Mouse (Mus musculus) retina, adult 2 months (tissue): ENCODE data around the gene Disp2.

Experiments used
- DNase-seq: peaks from one replicate; pipeline ENCODE4 v3.0.0-alpha.2; 2012; ENCODE audit warnings: low read depth, low spot score

Disp2 gene

DNA sequence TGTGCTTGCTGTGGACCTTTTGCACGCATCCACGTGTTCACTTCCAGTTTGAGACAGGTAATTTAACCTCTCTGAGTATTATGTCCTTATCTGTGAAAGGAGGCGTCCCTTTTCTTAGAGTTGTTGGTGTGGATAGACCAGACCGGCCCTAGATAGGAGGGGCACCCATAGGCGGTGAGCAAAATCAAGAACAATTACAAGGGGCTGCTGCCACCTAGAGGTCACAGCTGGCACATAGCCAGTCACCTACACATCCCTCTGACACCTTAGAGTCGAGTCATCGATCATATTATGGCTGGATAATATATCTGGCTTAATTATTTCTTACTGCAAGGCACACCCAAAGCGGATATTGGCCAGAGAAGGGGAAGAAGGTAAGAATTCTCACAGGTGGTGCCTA lies 19.7 kb upstream of the Disp2 start:
- no peak for DNase-seq

DNA sequence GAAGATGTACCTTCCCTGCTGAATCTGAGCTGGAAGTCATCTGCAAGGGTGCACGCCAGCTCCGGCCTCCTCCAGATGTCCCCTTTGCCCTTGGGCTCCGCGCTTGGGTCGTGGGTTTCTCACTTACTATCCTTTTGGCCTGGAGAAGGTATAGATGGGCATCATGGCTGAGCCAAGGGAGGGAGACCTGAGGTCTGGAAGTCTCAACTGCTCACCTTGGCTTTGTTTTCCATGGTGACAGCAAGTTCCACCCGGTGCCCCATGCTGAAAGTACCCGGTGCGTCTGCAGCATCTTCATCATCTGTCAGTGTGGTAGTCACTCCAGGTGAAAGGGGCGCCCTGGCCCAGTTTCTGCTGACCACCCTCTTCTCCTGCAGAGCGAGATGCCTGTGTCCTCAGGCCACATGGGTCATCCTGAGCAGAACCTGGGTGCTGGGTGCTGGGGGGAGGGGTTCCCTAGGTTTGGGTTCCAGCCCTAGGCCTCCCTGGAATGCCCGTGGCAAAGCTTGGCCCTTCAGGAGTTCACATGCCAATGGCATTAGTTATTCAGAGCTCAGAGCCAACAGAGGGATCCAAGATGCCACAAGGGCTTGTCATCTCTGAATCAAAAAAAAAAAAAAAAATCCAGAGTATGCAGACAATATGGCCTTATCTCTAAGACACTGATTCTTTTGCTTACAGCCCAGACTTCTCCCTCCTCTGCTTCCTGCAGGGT lies 19.1 kb upstream of the Disp2 start:
- DNase-seq = no peak

DNA sequence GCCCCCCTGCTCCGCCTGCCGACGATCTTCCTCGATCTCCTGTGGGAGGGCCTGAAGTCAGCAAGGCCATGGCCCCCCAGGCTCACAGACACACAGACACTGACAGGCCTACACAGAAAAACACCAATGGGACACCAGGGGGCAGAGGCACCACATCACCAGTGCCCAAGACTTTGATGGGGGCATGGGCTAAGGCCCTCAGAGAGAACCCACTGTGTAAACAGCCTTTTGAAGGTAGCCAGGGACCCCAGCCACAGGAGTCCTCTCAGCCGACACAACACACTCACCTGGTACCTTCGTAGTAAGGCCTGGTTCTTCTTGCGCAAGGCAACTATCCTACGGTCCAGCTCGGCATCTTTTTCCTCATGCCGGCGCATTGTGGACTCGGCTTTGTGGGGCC lies 18.2 kb upstream of the Disp2 start:
- DNase-seq = no peak

DNA sequence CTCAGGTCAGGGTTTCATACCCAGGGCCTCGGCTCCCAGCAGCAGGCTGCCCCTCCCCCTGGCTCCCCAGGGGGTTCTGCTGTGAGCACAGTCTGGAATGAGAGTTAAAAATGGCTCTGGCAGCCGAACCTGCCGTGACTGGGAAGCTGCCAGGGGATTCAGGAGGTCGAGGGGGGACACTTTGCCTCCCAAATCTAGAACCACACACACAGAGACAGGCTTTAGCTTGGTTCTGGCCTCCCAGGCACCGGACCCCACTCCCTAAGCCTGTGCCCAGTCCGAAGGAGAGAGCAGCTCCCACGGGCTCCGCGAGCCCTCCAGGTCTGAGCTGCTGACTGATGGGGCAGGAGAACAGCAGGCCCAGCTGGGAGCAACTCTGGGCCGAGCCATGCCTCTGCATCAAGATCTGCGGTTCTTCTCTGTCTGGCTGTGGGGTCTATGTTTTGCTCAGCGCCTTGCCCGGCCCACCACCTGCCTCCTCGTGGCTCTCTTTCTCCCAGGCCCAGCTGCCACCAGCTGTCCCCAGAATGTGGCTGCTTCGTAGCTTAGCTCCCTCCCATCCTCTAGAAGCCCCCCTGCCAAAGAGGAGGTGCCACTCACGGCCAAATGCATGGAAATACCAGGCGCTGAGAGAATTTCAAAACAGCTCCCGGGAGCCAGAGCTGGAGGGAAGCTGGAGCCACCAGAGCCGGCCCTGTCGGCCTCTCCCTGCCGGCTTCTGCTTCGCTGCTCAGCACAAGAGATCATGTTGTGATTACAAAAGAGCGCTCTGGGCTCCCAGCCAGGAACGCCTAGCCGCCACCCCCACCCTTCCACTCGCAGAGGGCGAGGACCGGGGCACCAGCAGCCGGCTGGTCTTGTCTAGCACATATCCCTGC lies 17.4 kb upstream of the Disp2 start, which contains the start of gene Ccdc9b:
TSS of gene Ccdc9b (minus strand) at position 756 of the 878 bp plus-strand sequence.
- no peak for DNase-seq

DNA sequence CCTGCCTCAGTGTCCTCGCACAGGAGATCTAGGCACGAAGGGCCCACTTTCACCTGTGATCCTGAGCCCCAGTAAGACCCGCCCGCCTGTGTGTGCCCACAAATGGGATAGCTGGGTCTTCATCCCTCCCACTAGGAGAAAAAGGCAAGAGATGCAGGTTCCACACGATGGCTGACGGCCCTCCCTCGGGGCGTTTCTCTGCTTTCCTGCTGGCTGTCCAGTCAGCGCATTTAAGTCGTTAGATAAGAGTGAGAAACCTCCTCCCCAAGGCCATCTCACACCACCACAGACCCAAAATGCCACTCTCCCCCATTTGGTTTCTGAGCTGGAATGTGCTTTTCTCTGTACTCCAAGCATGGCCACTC lies 16.8 kb upstream of the Disp2 start:
- no peak for DNase-seq

DNA sequence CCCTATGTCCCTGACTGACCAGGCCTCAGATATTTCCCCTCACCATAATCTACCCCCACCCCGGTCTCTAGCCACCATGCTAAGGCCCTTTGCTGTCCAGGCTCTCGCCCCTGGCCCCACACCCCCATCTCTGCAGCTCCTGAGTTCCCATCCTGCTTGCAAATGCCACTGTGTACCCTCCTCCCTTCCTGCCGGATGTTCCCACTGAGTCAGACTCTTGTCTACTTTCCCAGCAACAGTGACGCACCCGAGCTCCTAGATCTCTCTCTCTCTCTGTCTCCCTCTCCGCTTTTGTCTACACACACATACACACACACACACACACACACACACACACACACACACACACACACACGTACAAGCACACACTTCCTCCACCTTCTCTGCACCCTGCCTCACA lies 16.1 kb upstream of the Disp2 start:
- DNase-seq = no peak

DNA sequence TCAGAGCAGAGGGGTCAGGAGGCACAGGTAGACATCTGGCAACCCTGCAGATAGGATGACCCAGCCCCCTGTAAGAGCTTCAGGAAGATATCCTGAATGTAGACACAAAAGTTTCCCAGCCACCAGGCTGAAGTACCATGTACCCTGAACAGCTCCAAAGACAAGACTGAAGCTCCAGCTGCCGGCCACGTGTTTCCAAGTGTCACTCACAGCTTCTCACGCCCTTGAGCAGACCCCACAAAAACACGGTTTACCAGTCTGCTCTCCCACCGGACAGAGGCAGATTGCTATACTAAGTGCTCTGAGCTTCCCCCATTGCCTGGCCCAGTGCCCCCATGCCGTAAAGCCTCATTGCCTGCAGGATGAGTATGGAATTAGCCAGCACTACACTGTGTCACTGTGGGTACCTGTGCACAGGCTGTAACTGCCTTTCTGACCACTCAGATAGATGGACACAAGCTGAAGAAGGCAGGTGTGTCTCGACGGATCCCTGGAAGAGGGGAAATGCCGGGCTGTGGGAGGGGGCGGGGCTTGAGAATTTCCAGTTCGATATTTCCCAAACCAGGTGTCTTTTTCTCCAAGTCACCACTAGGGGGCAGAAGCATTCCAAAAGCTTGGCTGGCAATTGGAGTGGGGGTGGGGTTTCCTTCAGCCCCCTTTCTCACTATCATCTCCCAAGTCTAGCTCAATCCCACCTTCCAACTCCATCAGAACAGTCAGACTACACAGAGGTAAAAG lies 15.3 kb upstream of the Disp2 start:
- DNase-seq = no peak

DNA sequence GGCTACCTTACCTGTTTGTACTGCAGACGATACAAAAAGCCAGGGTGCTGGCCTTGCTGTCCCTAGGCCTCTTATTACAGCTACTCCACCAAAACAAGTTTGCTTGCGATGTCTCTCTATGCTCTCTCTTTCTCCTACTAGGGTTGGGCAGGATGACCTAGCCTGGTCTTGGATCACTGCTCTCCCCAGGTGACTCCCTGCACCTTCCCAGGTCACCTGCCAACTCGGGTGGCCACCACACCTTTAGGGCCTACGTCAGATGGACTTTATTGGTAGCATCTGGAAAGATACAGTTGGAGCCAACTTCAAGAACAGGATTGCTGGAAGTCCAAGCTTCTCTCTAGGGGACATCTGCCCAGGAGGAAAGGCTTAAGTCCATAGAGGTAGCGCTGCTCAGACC lies 14.6 kb upstream of the Disp2 start:
- no peak for DNase-seq

DNA sequence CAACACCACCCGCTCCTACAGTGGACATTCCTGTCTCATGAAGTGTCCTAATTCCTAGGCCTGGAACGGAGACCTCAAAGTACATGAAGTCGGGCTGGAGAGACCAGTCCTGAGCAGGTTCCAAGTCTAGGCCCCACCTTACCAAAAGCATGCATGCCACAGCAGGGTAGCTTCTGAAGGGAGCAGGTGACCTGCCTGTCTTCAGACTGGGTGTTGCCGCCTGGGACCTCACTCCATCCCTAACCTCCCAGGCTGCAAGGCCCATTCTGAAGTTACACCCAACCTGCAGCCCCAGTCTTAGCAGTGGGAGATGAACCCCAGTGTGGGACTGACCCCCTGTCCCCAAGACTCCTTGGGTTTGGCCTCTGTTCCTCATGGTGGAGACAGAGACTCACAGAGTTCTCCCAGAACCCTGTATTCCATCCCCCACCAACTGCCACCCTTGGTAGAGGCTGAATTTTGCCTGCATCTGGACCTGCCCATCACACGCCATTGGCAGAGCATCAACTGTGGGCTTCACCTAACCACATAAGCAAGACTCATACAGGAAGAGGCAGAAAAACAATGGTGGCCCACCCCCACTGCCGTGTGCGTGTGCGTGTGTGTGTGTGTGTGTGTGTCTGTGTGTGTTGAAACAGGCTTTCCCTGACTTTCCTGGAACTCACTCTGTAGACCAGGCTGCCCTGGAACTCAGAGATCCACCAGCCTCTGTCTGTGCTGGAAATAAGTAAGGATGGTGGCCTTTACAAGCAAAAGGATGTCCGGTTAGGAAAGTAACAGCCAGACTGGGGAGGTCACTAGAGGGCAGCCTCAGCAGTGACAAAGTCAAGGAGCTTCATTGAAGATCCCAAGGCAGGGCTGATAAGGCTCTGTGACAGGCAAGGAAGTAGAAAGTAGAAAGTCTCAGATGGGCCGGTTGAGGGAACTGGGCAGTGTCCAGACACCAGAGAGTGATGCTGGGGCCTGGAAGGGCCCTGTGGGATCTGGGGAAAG lies 13.2 kb upstream of the Disp2 start:
- no peak for DNase-seq

DNA sequence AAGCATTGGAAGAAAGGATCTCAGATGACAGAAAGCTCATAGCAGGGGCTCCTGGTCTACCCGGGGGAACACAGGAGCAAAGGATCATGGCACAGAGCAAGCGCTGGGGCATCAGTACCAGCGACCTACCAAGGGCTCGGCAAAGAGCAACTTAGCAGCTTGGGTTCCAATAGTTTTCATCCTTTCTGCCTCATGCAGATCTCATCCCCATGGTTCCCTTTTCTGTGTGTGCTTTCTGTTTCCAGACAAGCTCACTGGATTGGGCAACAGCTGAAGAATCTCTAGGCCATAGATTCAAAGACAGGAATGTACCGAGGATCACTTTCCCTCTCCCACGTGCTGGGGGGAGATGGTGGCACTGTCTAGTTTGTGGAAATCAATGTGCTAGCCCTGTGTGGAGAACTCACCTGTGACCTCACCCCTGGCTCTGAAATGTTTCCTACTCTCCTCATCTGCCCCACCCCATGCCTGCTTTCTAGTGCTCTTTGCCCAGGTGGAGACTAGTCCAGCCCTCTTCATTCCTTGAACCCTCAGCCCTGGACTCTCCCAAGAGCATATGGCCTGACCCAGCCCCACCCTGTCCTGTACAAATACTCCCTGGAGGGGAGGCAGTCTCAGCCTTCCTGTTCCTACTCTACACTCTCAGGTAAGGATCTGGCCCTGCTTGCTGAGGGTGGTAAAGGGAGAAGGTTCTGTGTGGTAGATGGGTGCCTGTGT lies 7.2 kb upstream of the Disp2 start, which contains the start of gene Phgr1:
TSS of gene Phgr1 (plus strand) at position 612 of the 717 bp plus-strand sequence.
- DNase-seq = no peak

DNA sequence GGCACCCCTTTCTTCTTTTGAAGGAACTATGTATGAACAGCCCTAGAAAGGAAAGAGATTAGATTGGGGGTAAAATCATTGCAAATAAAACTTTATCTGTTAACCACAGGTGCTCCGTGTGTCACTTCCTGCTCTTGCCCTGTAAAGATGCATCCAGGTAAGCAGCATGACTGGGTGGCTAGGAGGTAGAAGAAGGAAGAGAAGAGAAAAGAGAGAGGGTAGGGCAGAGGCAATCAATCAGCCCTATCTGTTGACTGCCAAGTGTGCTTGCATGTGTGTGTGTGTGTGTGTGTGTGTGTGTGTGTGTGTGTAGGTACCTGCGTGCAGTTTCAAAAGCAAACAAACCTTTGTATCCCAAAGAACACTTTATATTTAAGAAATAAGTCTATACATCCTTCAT lies 5.0 kb upstream of the Disp2 start:
- no peak for DNase-seq

DNA sequence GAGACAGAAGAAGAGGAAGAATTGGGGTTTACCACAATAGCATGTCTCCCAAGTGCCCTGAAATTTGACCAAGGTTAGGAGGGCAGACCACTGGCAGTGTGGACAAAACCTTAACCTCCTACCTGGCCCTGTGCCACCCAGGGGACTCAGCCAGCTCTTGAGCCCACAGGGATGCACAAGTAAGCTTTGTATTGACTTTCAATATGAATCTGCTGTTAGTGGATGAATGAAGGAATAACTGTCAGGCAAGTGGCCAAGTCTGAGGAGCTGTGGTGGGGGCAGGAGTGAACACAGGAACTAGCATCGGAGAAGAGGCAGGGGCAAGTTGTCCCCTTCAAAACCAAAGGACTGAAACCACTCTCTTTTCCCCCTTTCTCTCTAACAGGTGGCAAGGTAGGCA lies 4.1 kb upstream of the Disp2 start:
- no peak for DNase-seq

DNA sequence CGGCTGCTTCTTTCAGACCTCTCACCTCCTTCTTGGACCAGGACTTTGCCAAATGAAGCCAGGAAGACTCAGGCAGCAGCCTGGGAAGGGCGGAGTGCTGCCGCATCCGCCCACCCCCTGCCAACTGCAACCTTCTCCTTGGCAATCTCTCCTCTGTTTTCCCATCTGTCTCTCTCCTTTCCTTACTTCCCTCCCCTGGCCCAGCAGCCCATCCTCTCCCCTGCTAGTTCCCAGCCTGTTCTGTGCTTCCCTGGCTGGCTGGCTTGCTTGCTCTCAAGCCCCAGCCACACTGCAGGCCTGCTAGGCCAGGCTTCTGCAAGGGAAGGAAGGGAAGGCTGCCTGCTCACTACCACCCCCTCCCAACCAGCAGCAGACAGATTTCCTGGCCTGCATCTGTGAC lies 3.7 kb upstream of the Disp2 start:
- DNase-seq = no peak

DNA sequence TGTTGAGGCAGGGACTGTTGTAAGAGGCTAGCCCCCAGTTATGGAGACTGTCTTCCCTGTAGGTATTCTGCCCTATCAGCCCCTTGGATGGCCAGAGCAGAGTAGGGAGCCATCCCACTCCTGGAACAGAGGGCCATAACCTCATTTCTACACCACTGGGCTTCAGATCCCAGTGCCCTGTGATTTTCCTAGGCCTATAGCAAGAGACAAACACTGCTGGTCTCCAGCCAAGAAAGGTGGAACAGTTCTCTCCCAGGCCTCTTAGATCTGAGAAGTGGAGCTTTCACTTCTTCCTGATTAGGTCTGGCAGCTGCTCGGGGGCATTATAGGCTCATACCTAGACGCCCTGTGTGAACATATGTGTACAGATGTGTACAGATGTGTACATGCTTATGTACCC lies 3.2 kb upstream of the Disp2 start:
- DNase-seq = no peak

DNA sequence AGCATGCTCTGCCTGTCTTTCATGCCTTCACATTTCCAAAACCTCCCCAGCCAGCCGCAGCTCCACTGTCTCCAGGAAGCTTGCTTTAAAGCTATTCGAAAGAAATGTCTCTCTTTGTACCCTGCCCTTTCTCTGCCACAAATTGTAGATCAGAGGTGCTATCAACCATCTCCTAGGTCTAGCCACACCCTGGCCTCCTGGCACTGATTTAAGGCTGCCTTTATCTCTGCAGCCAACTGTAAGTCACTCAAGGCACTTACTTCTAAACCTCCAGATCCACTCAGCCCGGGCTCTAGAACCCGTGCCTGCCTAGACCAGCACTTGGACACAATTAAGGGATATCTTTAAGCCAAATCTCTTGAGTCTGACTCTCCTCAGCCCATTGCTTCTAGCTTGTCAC lies 1.1 kb upstream of the Disp2 start:
- no peak for DNase-seq

DNA sequence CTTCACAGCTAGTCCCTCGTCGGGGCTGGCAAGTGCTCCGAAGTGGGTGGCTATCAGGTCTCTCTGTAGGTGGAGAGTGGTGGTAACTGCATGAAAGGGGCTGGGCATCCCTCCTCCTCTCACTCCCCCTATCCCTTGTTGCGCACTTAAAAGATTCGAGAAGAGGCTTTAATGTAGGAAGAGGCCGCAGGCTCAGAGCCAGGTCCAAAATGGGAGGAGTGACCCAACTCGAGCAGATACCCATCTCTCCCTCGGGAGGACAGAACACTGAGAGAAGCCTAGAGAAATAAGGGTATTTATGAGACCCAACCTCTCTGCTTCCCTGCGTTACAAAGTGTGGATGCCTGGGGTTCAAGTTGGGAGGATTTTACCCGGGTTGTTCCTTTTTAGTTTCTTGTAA lies 454 bp upstream of the Disp2 start:
- no peak for DNase-seq

DNA sequence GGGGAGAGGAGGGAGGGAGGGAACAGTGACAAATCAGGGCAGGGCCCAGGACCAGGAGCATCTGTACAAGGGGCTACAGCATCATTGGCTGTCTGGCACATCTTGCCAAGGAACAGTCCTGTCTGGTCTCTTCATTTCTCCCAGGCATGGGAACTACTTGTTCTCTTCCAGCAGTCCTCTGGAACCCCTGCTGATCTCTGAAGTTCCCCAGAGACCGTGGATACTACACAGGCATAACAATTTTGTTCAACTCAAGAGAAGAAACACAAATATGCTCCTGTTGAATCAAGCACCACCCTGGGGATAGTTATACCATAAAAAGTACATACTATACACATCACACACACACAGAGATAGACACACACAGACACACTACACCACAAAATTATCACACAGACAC lies 1.6 kb downstream of the Disp2 start:
- no peak for DNase-seq

DNA sequence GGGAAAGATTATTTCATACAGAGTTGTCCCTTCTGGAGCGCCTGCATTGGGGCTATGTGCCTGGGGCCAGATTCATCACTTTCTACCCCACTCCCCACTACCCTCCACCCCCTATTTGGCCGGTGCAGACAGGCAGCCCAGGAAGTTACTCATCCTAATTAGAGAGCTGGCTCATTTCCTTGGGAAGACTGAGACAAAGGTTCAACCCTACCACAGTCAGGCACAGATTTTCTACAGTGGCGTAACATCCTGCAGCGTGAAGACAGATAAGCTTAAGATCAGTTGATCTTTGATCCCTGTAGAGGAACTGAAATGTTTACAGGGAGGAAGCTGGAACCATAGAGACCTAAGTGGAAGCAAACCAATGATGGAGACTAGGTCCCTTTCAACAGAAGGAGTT lies 2.8 kb downstream of the Disp2 start:
- no peak for DNase-seq

DNA sequence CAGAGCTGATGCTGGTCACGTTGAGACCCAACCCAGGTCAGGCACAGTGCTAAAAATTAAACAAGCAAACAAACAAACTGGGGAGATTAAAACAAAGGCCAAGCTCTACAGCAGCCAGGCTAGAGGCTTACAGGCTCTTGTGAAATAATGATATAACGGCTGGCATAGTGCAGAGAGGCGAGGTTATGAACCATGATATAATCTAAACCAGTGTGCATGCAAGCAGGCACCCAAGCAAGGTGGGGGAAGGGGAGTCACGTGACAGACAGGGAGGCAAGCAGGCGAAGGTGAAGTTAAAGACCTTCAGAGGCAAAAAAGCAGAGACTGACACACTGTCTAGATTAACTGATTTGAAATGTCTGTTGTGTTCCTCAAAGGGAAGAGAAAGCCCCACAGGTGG lies 3.6 kb downstream of the Disp2 start:
- no peak for DNase-seq

DNA sequence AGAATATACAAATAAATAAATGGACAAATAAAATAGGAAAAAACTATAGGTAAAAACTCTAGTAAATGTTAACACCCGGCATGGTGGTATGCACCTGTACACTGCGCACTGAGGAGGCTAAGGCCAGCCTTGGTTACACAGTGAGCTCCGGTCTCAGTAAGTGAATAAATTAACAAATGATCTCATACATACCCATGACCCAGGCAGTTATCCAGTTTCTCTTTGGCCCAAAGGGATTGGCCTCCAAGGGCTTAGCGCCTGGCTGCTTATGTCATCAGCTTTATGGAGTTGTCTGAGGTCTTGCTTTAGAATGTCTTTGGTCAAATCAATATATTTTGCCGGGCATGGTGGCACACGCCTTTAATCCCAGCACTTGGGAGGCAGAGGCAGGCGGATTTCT lies 4.1 kb downstream of the Disp2 start:
- DNase-seq = no peak

DNA sequence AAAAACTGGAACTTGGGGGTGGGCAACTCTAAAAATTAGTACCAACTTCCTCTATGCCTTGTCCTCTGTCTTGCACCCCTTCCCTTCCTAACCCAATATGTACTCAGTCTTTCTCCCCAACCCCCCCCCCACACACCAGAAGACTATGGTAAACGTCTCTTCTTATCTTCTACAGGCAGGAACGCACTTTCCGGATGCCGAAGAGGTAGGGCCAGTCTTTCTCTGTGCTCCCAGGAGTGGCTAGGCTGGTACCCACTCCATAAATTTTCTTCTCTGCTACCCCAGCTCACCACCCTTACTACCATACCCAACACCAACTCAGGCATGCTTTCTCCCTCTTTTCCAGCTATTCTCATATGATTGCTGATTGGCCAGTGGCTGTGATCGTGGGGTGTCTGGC lies 7.0 kb downstream of the Disp2 start:
- DNase-seq = no peak
